Mouse (Mus musculus) midbrain, embryonic 13.5 days (tissue): ENCODE measurements at regions not wholly inside any gene's neighbourhood (a gene's known extent, or its start where the extent isn't known, plus 50 kb on each side); places are given as distances from the start of the nearest gene placed in this dataset.

ENCODE experiments used
- ATAC-seq: fragments of 200-750 bp; cut with Nextera tagmentation; 2 replicates; pipeline ENCODE4 v1.8.0; 2017; ENCODE audit warnings: mild to moderate bottlenecking, moderate TSS enrichment, moderate library complexity
- H3K27ac ChIP-seq: fragments of 300-500 bp; sonication (generic); 2 replicates; pipeline ENCODE4 v1.5.1; 2015; ENCODE audit warnings: inconsistent platforms, mild to moderate bottlenecking, moderate library complexity
- H3K27me3 ChIP-seq: fragments of 300-500 bp; sonication (generic); 2 replicates; pipeline ENCODE4 v1.6.1; 2015; ENCODE audit warnings: mild to moderate bottlenecking, inconsistent platforms
- H3K36me3 ChIP-seq: fragments of 300-500 bp; sonication (generic); 2 replicates; pipeline ENCODE4 v1.6.1; 2015; ENCODE audit warnings: mild to moderate bottlenecking, inconsistent platforms
- H3K4me1 ChIP-seq: fragments of 300-500 bp; sonication (generic); replicated peaks from 2 replicates; pipeline ENCODE4 v1.6.1; 2015; ENCODE audit warnings: inconsistent platforms
- H3K4me2 ChIP-seq: fragments of 300-500 bp; sonication (generic); replicated peaks from 2 replicates; pipeline ENCODE4 v1.6.1; 2015; ENCODE audit warnings: moderate library complexity, mild to moderate bottlenecking, inconsistent platforms
- H3K4me3 ChIP-seq: fragments of 300-500 bp; sonication (generic); replicated peaks from 2 replicates; pipeline ENCODE4 v1.5.1; 2015; ENCODE audit warnings: mild to moderate bottlenecking, inconsistent platforms
- H3K9ac ChIP-seq: fragments of 300-500 bp; sonication (generic); replicated peaks from 2 replicates; pipeline ENCODE4 v1.6.1; 2015; ENCODE audit warnings: mild to moderate bottlenecking, inconsistent platforms
- H3K9me3 ChIP-seq: fragments of 300-500 bp; sonication (generic); 2 replicates; pipeline ENCODE4 v1.6.1; 2016; ENCODE audit warnings: mild to moderate bottlenecking, inconsistent platforms
- WGBS: fragments of 180-500 bp; shearing (Covaris S2); methylation state at CpG from one replicate; pipeline ENCODE4 v1.1.7; 2015; 5-methylcytosine and 5-hydroxymethylcytosine counted together

- Histone ChIP-seq H3K27me3 (no peaks in the 10 kb centered on the region), H3K4me2 (no peak overlapping the region), H3K4me1 (no peaks in the 10 kb centered on the region), H3K9ac (no peak overlapping the region), H3K36me3 (no peaks in the 10 kb centered on the region), H3K9me3 (no peaks in the 10 kb centered on the region), H3K4me3 (no peak overlapping the region), H3K27ac (no peak overlapping the region)
- ATAC-seq, result no peak; the same call in 1 of the 2 replicates
- WGBS, result 71% methylated on average over 4 of the region's 4 CpGs
Observed at GRCm38 (mm10) chr16:68017672-68018071, 397.0 kb upstream of the Cadm2 start.

- Histone ChIP-seq H3K36me3 (no peaks in the 10 kb centered on the region), H3K27me3 (no peaks in the 10 kb centered on the region), H3K4me3 (no peak overlapping the region), H3K9me3 (no peaks in the 10 kb centered on the region), H3K4me2 (no peak overlapping the region), H3K4me1 (no peaks in the 10 kb centered on the region), H3K9ac (no peak overlapping the region), H3K27ac (no peak overlapping the region)
- no peak for ATAC-seq
- WGBS, result 93% methylated on average over 4 of the region's 4 CpGs
Observed at GRCm38 (mm10) chr16:67989671-67990070, 369.0 kb upstream of the Cadm2 start.

- no peak for ATAC-seq
- H3K4me3 ChIP-seq, result no peak overlapping the region
- no peaks in the 10 kb centered on the region for H3K36me3 ChIP-seq
- no peak overlapping the region for H3K27ac ChIP-seq
- H3K27me3 ChIP-seq, result no peaks in the 10 kb centered on the region
- H3K4me1 ChIP-seq, result no peaks in the 10 kb centered on the region
- H3K9ac ChIP-seq, result no peak overlapping the region
- H3K4me2 ChIP-seq, result no peak overlapping the region
- H3K9me3 ChIP-seq, result no peaks in the 10 kb centered on the region
Observed at GRCm38 (mm10) chr16:67976565-67976964, 355.9 kb upstream of the Cadm2 start.

- WGBS, result 79% methylated on average over 11 of the region's 11 CpGs
- H3K36me3 ChIP-seq, result no peaks in the 10 kb centered on the region
- no peak overlapping the region for H3K4me3 ChIP-seq
- no peaks in the 10 kb centered on the region for H3K27me3 ChIP-seq
- H3K27ac ChIP-seq, result no peak overlapping the region
- no peaks in the 10 kb centered on the region for H3K4me1 ChIP-seq
- H3K9ac ChIP-seq, result no peak overlapping the region
- H3K4me2 ChIP-seq, result no peak overlapping the region
- ATAC-seq, result no peak
- no peaks in the 10 kb centered on the region for H3K9me3 ChIP-seq
Observed at GRCm38 (mm10) chr16:67968311-67969145, 347.8 kb upstream of the Cadm2 start.

GRCm38 (mm10) chr16:67949112-67949511 lies 328.4 kb upstream of the Cadm2 start:
- no peak overlapping the region for H3K4me2 ChIP-seq
- H3K27ac ChIP-seq, result no peak overlapping the region
- H3K36me3 ChIP-seq, result no peaks in the 10 kb centered on the region
- H3K9ac ChIP-seq, result no peak overlapping the region
- H3K27me3 ChIP-seq, result no peaks in the 10 kb centered on the region
- no peak for ATAC-seq
- no peak overlapping the region for H3K4me3 ChIP-seq
- no peaks in the 10 kb centered on the region for H3K4me1 ChIP-seq
- H3K9me3 ChIP-seq, result no peaks in the 10 kb centered on the region

GRCm38 (mm10) chr16:67944406-67944805 lies 323.7 kb upstream of the Cadm2 start:
- H3K9me3 ChIP-seq, result no peaks in the 10 kb centered on the region
- H3K4me1 ChIP-seq, result no peaks in the 10 kb centered on the region
- H3K27me3 ChIP-seq, result no peaks in the 10 kb centered on the region
- 90% methylated on average over 3 of the region's 3 CpGs for WGBS
- no peak overlapping the region for H3K4me3 ChIP-seq
- no peak overlapping the region for H3K4me2 ChIP-seq
- no peaks in the 10 kb centered on the region for H3K36me3 ChIP-seq
- no peak for ATAC-seq
- H3K9ac ChIP-seq, result no peak overlapping the region
- H3K27ac ChIP-seq, result no peak overlapping the region

- Histone ChIP-seq H3K4me2 (no peak overlapping the region), H3K9me3 (no peaks in the 10 kb centered on the region), H3K27ac (no peak overlapping the region), H3K4me3 (no peak overlapping the region), H3K9ac (no peak overlapping the region), H3K27me3 (no peaks in the 10 kb centered on the region), H3K4me1 (0 out of 2 replicates have a peak, but pooled peaks cover 4% of the 10 kb centered on the region), H3K36me3 (no peaks in the 10 kb centered on the region)
- WGBS, result 85% methylated on average over 2 of the region's 2 CpGs
- no peak for ATAC-seq
Observed at GRCm38 (mm10) chr16:67919175-67919574, 298.5 kb upstream of the Cadm2 start.

GRCm38 (mm10) chr16:67871304-67872022 lies 250.8 kb upstream of the Cadm2 start:
- no peak overlapping the region for H3K4me3 ChIP-seq
- peak; percentile 86 for ATAC-seq
- no peak overlapping the region for H3K27ac ChIP-seq
- no peaks in the 10 kb centered on the region for H3K9me3 ChIP-seq
- H3K4me1 ChIP-seq, result no peaks in the 10 kb centered on the region
- H3K36me3 ChIP-seq, result no peaks in the 10 kb centered on the region
- H3K4me2 ChIP-seq, result no peak overlapping the region
- WGBS, result 8% methylated on average over 1 of the region's 1 CpGs
- 0 out of 2 replicates have a peak, but pooled peaks cover 6% of the 10 kb centered on the region for H3K27me3 ChIP-seq
- no peak overlapping the region for H3K9ac ChIP-seq

- no peaks in the 10 kb centered on the region for H3K4me1 ChIP-seq
- no peak overlapping the region for H3K4me3 ChIP-seq
- 66% methylated on average over 2 of the region's 2 CpGs for WGBS
- no peaks in the 10 kb centered on the region for H3K27me3 ChIP-seq
- no peaks in the 10 kb centered on the region for H3K36me3 ChIP-seq
- no peak overlapping the region for H3K9ac ChIP-seq
- no peaks in the 10 kb centered on the region for H3K9me3 ChIP-seq
- no peak for ATAC-seq
- H3K4me2 ChIP-seq, result no peak overlapping the region
- no peak overlapping the region for H3K27ac ChIP-seq
Observed at GRCm38 (mm10) chr16:67850201-67850600, 229.5 kb upstream of the Cadm2 start.

GRCm38 (mm10) chr16:67844481-67844880 lies 223.8 kb upstream of the Cadm2 start:
- no peak for ATAC-seq
- Histone ChIP-seq H3K4me1 (no peaks in the 10 kb centered on the region), H3K4me3 (no peak overlapping the region), H3K27ac (no peak overlapping the region), H3K9me3 (no peaks in the 10 kb centered on the region), H3K4me2 (no peak overlapping the region), H3K9ac (no peak overlapping the region), H3K36me3 (no peaks in the 10 kb centered on the region), H3K27me3 (no peaks in the 10 kb centered on the region)
- 86% methylated on average over 5 of the region's 5 CpGs for WGBS

- H3K27ac ChIP-seq, result no peak overlapping the region
- H3K9me3 ChIP-seq, result no peaks in the 10 kb centered on the region
- no peak overlapping the region for H3K4me3 ChIP-seq
- H3K36me3 ChIP-seq, result no peaks in the 10 kb centered on the region
- H3K4me2 ChIP-seq, result no peak overlapping the region
- ATAC-seq, result no peak
- H3K27me3 ChIP-seq, result no peaks in the 10 kb centered on the region
- H3K9ac ChIP-seq, result no peak overlapping the region
- no peaks in the 10 kb centered on the region for H3K4me1 ChIP-seq
Observed at GRCm38 (mm10) chr16:67797236-67797635, 176.5 kb upstream of the Cadm2 start.

- Histone ChIP-seq H3K4me2 (no peak overlapping the region), H3K9me3 (no peaks in the 10 kb centered on the region), H3K27ac (no peak overlapping the region), H3K9ac (no peak overlapping the region), H3K27me3 (no peaks in the 10 kb centered on the region), H3K4me1 (no peaks in the 10 kb centered on the region), H3K4me3 (no peak overlapping the region), H3K36me3 (no peaks in the 10 kb centered on the region)
- no peak for ATAC-seq
- WGBS, result 48% methylated on average over 3 of the region's 3 CpGs
Observed at GRCm38 (mm10) chr16:67776091-67776490, 155.4 kb upstream of the Cadm2 start.
